Mouse (Mus musculus) myocyte (in vitro differentiated cells): Measurements from ENCODE around the gene Bad.

ENCODE experiments used
- POLR2A ChIP-seq: IDR thresholded peaks from one replicate; pipeline ENCODE4 v1.6.1; 2011; ENCODE audit warnings: low read depth, mild to moderate bottlenecking, control low read depth, moderate library complexity; ENCODE audit not compliant: insufficient read length
- POLR2AphosphoS2 ChIP-seq: IDR thresholded peaks from one replicate; pipeline ENCODE4 v1.6.1; 2011; ENCODE audit warnings: low read depth, control low read depth; ENCODE audit not compliant: insufficient read length
- USF1 ChIP-seq: IDR thresholded peaks from one replicate; pipeline ENCODE4 v1.6.1; 2011; ENCODE audit warnings: low read depth, mild to moderate bottlenecking, control low read depth, moderate library complexity

DNA sequence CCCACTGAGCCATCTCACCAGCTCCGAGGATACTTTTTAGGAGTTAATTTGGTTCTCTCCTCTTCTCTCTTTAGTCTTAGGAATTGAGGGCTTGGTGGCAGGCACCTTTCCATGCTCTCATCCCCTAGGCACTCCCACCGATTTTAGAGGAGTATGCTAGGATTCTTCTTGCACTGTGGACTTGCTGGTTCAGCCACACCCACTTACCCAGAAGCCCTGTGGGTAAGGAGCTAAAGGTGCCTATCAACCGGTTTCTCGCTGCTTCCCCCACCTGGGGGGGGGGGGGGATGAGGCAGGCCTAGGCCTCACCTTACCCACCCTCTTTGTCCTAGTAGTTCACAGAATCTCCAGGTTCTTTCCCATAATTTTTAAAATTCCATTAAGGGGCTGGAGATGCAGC, 6.1 kb downstream of the Bad start:
- TF ChIP-seq POLR2A (no peak), POLR2AphosphoS2 (no peak), USF1 (no peak)
